Mouse (Mus musculus): ENCODE results near the gene Hoxd1. TPM values are rescaled to one million over a fixed set of nuclear protein-coding genes. Genes with fewer than 3 reads are reported as not detected.

Hoxd1 gene
- not detected for total RNA-seq (2021)
- long read RNA-seq, experiment 1 = 0 reads
- long read RNA-seq, experiment 2 = 0 reads

- no peak for DNase-seq (ENCODE audit: low spot score in 2 of 2)
These were observed at the start of gene Hoxd1 for GRCm38 (mm10) chr2:74762522-74763244. Hoxd1 (plus strand) TSS chr2:74762980.

GRCm38 (mm10) chr2:74713239-74714150 lies 49.3 kb upstream of the Hoxd1 start:
- no peak for DNase-seq (ENCODE audit: low spot score in 2 of 2)

DNA sequence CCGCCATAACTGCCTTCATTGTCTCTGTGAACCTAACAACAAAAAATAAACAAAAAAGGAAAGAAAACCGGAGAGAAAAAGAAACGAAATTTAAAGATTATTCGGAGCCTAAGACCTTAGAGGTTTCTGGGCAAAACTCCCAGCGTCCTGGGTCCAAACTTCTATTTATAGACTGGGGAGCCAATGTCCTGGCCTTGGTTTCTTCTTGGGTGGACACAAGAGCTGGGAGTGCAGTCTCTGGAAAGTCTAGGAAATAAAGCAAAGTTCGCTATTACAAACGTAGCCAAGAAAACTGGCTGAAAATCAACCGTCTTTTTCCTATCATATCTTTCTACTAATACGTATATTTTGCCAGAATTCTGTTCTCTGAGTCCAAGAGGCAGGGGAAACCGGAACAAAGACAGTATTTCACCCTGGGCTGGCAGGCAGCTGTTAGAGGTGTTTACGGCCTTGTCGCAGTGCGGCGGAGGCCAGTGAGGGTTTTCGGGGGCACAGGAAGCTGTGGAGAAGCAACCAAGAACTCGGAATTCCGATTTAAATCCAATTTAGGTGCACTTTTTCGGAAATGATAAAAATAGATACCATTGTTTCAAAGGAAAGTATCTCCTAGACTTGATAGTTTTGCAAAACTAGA lies 48.5 kb upstream of the Hoxd1 start:
- no peak for DNase-seq (ENCODE audit: low spot score in 2 of 2)

DNA sequence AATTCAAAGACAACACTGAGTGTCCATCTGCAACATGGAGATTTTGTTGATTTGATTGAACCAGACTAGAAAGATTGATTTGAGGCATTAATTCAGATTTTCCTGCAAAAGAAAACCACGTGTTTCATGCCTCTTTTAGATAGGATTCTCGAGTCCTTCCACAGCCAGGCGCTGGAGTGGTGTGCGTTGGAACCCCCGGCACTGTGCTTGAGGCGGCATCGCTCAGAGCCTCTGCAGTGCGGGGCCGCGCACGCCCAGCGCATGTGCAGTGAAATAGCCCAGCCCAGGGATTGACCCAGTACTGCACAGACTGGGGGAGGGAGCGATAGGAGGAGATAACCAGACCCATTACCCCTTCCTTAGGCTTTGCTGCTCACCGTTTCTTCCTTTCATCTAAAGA lies 47.9 kb upstream of the Hoxd1 start:
- no peak for DNase-seq (ENCODE audit: low spot score in 2 of 2)

DNA sequence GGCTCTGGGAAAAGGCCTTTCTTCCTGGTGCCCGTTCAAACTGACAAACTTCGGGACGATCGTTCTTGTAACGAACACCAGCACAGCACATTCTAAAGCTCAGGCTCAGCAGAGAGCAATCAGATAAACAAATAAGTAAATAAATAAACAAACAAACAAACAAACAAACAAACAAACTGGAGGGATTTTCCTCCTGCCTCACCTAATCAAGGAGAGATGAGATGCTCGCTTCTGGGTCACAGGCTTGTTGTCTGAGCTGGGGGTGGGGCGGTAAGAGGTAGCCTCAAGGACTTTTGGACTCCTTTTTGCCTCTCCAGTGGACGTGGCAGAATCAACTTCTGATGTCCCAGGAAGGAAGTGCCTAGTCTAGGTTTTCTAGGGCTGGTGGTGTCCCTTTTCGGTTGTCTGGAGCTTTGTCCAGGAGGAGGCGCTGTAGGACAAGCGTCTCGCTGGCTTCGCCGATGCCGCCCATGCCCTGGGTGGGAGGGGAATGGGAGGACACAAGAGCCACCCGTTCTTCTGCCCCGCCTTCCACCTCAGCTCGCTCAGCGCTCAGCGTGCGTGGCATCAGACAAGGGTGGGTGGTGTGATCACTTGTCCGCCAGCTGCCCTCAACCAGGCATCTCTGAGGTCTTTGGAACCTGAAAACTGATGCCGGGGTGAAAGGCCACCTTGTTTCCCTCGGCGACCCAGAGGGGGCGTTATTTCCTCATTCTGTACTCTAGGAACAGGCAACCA lies 47.1 kb upstream of the Hoxd1 start:
- peak; percentile 75 to 80 for DNase-seq (ENCODE audit: low spot score in 2 of 2)

GRCm38 (mm10) chr2:74720384-74720783 lies 42.4 kb upstream of the Hoxd1 start:
- DNase-seq (ENCODE audit: low spot score in 2 of 2) = no peak

DNA sequence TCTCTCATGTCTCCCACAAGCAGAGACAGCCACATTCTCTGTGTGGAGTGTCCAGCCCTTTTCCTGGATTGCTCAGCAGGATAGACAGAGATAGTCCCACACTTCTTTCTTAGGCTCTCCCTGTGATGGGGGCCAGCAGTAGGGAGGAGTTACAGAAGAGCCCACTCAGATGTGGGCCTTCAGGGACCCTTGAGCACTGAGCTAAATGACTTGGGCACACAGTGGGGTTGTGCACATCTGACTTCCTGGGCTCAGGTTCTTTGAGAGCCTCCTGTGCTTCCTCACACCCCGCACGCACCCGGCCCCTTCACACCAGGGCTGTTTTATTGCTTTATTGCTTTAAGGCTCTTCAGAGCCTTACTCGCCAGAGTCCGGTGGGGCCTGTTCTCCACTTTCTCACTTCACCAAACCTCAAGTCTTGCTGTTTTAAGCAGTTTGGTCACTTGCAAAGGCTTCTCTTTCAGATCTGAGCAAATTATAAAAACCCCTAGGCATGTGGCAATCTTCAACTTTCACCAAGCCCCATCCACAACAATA lies 41.8 kb upstream of the Hoxd1 start:
- DNase-seq (ENCODE audit: low spot score in 2 of 2) = no peak

GRCm38 (mm10) chr2:74721882-74722281 lies 40.9 kb upstream of the Hoxd1 start:
- DNase-seq (ENCODE audit: low spot score in 2 of 2) = no peak

DNA sequence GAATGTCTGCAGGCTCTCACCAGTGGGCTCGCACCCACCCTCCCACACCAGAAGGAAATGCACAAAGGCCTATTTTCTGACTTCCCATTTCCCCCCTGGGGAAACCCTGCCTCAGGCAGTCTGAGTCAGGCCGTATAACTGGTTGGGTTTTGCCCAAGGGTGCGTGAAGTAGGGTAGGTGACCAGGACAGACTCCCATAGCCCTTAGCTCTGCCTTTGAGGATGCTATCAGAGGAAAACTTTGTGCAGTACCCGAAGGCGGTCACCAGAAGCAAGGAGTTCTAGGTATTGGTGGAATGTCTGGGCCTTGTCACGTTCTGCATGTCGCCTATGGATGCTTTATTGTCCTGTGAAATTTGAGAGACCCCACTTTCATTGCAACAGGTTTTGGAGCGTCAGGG lies 39.8 kb upstream of the Hoxd1 start:
- no peak for DNase-seq (ENCODE audit: low spot score in 2 of 2)

GRCm38 (mm10) chr2:74724244-74725015 lies 38.4 kb upstream of the Hoxd1 start:
- no peak for DNase-seq (ENCODE audit: low spot score in 2 of 2)

- DNase-seq (ENCODE audit: low spot score in 2 of 2) = no peak
These were observed 37.6 kb upstream of the Hoxd1 start for GRCm38 (mm10) chr2:74725171-74725570.

GRCm38 (mm10) chr2:74726551-74726950 lies 36.2 kb upstream of the Hoxd1 start, which contains the start of gene Gm28230:
Gm28230 (plus strand) TSS chr2:74726728.
- no peak for DNase-seq (ENCODE audit: low spot score in 2 of 2)

DNA sequence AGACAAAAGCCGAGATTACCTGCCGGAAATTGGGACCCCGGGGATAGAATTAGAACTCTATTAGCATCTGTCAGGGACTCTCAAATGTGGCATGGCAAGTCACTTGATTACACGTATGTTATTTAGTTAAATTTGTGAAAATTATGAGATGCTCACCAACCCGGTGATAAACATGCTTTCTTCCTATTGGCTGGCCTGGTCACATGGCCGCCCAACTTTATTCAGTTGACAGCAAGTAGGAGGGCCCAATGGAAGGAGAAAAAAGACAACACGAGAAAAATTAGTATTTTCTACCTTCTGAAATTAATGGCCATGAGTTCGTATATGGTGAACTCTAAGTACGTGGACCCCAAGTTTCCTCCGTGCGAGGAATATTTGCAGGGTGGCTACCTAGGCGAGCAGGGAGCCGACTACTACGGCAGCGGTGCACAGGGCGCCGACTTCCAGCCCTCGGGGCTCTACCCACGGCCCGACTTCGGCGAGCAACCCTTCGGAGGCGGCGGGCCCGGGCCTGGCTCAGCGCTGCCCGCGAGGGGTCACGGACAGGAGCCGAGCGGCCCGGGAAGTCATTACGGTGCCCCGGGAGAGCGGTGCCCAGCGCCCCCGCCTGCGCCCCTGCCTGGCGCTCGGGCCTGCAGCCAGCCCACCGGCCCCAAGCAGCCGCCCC lies 35.7 kb upstream of the Hoxd1 start:
- DNase-seq (ENCODE audit: low spot score in 2 of 2) = no peak

GRCm38 (mm10) chr2:74727640-74728302 lies 35.0 kb upstream of the Hoxd1 start:
- no peak for DNase-seq (ENCODE audit: low spot score in 2 of 2)

DNA sequence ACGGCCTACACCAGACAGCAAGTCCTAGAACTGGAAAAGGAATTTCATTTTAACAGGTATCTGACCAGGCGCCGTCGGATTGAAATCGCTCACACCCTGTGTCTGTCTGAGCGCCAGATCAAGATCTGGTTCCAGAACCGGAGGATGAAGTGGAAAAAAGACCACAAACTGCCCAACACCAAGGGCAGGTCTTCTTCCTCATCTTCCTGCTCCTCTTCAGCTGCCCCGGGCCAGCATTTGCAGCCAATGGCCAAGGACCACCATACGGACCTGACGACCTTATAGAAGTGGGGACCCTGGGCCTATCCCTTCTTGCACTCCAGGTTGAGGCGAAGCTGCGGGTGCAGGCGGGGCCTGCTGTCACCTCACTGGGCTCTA lies 34.5 kb upstream of the Hoxd1 start:
- no peak for DNase-seq (ENCODE audit: low spot score in 2 of 2)

DNA sequence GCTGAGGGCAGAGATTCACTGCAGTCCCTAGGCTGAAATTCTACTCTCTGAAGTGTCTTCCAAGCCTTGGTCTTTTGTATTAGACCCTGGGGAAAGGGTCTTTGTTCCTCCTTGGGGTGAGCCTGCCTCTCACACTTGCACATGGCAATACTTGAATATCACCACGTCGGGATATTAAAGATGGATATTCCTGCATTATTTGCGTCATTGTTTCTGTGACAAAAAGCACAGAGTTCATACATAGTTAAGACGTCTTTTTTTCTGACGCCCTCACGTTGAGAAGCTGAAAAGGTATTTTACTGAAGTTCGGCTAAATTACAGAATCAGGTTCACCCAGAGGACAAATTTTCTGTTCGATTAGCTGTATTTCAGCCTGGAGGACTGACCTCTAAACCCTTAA lies 32.4 kb upstream of the Hoxd1 start:
- DNase-seq (ENCODE audit: low spot score in 2 of 2) = no peak

- DNase-seq (ENCODE audit: low spot score in 2 of 2) = no peak
These were observed 31.7 kb upstream of the Hoxd1 start for GRCm38 (mm10) chr2:74731055-74731454.

DNA sequence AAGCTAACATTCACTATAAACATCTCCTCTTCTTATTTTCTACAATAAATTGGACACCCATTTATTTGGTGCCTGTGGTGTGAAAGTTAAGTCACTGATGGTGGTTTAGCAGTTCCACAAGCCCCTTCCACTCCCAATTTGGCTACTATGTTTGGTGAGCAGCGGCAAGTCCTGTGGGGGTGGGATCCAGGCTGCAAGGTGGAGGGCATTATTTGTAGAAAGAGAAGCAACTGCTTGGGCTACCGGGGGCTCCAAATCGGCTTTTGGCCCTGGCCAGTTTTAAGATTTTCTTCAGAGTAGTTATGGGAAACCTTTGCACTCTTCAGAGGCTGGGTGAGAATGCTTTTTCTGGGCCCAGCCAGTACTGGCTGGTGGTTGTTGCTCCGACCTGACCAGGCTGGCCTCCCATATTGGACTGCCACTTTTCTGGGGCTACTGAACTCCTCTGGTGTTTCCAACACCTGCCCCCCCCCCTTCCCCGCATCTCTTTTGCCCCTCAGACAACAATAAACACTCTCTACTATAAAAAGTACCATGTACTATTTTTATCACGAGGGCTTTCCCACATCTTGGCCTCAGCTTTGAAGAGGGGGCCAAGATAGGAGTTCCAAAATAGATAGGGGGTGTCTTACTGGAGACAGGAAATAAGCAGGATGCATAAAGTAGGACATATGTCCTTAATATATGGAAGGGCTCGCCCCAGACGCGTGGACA lies 30.8 kb upstream of the Hoxd1 start:
- DNase-seq (ENCODE audit: low spot score in 2 of 2) = no peak
